Mouse (Mus musculus) fat pad, adult 2 months (tissue): ENCODE measurements at regions not wholly inside any gene's neighbourhood (a gene's known extent, or its start where the extent isn't known, plus 50 kb on each side); places are given as distances from the start of the nearest gene placed in this dataset.

ENCODE experiments used
- DNase-seq: peaks from one replicate; pipeline ENCODE4 v3.0.0-alpha.2; 2011; ENCODE audit warnings: low read depth, low spot score; ENCODE audit errors: extremely low read depth

DNA sequence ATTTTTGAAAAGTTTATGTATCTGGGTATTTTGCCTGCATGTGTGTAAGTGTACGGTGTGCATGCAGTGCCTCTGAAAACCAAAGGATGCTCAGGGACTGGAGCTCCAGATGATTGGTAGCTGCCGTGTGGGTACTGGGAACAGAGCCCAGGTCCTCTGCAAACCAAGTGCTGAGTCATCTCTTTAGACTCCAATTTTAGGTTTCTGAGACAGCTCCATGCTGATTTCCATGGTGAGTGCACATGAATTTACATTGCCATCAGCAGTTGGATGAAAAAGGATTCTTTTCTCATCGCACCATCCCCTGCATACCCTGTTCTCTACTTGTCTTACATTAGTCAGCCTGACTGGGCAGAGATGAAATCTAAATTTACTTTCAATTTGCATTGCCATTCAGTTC, 122.1 kb upstream of the Otogl start:
- DNase-seq = no peak

DNA sequence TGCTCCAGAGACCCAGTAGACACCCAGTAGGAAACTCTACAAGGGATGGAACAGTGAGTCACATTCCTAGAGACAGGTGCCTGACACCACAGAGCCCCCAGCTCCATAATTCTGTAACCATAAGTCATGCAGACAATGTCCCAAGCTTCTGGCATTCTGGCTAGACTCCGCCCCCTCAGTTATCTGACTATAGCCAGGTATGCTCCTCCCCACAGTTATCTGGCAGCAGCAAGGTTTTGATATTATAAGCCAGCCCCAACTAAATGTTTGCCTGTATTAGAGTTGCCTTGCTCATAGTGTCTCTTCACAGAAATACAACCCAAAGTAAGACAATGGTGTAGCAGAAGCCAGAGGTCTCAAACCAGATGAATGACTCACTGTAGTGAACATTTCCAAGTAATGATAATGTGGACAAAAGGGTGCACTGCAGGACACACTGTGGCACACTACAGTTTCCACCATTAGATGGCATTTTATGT, 121.4 kb upstream of the Otogl start:
- no peak for DNase-seq

DNA sequence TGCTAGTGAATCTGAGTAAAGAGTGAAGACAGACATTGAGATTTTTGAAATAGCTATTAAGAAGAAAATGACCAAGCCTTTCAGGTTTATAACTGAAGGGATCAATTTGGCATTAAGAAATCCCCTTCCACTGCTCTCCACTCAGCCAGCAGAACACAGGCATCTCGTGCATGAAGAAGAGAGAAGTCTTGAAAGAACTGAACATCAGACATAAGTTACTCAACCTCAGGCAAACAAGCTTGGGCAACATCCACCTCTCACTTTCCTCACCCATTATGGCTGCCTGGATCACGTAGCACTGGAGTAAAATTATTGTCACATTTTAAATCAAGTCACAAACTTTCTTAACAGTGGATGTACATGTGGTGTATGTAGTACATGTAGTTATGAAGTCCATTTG, 115.6 kb upstream of the Otogl start:
- DNase-seq = no peak

DNA sequence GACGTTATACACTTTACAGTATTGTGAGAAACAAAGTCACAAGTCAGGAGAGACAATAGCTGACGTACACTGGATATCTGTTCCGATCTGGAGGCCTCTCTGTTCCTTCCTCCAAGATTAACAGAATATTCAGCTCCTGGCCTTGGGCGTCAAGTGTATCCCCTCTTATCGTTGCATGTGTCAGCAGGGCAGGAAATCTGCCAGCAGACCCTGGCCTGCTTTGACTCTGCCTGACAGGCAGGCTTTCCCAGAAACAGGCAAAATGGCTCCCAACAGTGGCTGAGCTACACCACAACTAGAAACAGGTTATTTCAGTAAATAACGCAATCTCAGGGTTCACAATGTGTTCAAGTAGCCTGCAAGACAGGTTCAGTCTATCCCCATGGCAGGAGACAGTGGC, 112.3 kb upstream of the Otogl start:
- DNase-seq = no peak

DNA sequence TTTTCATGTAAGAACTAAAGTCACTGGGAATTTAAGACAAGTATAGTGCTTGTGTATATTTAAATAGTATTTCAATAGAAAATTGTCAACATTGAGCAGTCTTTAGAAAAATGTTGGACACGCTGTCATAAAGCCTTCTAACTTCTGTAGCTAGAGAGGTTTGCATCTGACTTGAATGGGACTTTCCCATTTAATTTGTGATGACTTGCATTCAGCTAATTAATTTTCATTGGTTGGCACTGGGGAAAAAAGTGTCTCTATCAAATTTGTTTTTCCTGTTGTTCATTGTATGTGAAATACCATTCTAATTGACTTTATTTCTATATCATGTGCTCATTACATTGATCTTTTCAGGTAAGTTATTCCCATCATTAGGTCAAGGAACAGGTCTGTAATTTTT, 104.6 kb upstream of the Otogl start:
- DNase-seq = no peak

DNA sequence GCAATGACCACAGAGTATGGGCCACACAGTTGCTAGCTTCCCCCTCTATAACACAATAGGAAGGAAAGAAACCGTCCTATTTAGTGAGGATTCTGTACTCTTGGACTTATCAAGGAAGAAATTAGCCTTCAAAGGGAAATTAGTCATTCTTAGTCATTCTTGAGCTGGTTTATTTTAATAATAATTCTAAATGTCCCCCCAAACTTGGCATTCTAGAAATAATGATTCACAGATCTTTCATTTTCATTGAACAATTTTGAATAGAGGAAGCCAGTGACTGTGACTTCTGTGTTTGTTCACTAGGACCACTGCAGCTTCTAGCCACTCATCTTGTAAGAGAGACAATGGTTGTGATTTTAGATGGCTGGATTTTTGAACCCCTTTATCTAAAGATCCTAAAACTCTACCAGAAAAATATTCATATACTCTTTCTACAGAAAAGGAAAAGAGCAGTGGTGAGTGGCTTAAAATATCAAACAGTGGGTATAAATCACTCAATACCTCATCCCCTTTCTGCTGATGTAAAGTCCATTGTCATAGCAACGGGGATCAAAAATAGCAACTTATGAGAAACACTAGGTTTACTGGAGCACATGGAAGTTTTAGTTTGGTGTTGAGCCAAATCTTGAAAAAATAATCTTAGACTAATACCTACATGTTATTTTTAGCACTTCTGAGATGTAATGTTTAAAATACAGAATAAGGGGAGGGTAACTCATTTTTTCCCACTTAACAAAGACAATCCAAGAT, 83.1 kb upstream of the Otogl start:
- no peak for DNase-seq

DNA sequence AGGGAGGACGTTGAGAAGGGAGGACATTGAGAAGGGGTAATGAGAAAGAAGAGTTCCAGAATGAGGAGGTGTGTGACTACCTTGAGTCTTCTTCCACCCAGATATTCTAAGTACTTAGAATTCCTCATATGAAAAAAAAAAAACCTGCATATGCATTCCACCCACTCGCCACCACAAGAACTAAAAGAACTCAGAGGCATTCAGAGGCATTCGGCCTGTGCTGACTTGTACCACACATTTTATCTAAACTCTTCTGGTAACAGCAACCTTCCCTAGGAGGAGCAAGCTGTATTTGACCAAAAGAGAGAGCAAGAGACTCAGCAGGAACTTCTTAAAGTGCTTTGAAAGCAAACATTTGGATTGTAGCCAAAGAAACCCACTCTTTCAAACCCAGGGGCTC, 80.7 kb upstream of the Otogl start:
- peak; percentile 11 for DNase-seq

DNA sequence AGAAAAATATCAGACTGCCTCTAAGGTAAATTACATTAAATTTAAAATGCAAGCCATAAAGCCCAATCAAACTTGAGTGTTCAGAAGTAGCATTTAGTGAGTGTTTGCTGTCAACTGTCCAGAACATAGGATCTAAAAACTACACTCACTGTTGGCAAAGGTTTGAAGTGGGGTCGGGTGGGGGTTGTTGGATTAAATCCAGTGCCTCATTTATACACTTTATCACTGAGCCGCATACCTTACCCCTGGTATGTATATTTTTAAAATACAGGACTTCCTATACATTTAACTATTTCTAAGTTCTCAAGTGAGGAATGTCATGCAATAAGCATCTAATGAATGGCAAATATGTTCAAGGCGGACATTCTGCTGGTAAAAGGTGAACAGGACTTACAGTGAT, 78.6 kb upstream of the Otogl start:
- no peak for DNase-seq

DNA sequence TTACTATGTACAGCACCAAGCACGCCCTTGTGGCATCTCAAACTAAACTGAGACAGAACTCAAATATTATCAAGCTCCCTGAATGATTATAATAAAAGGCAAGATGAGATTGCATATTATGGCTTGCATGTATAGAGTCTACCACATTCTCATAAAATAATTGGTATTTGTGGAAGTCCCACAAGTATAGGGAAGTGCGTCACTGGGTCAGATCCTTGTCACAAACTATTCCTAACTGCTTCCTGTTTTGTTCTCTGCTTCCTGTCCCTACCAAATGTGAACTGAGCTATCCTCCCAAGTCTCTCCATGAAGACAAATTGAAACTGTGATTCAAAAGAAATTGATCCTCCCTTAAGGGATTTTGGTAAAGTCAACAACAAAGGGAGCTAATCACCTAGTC, 78.0 kb upstream of the Otogl start:
- no peak for DNase-seq

DNA sequence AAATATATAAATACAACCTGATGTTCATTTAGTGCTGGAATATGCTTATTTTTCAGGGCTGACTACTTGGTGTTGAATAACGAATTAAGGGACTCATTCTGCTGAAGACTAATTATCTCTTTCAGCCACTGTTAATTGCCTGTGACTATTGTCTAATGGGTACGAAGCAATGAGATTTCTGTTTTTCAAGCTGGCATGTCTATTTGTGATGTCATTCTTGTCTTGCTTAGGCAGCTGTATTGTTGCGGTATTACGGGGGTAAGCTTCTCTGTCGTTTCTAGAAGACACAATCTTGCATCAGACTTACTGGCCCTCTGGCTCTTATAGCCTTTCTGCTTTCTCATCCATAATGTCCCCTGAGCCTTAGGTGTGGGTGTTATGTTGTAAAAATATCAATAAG, 70.7 kb upstream of the Otogl start:
- DNase-seq = no peak

DNA sequence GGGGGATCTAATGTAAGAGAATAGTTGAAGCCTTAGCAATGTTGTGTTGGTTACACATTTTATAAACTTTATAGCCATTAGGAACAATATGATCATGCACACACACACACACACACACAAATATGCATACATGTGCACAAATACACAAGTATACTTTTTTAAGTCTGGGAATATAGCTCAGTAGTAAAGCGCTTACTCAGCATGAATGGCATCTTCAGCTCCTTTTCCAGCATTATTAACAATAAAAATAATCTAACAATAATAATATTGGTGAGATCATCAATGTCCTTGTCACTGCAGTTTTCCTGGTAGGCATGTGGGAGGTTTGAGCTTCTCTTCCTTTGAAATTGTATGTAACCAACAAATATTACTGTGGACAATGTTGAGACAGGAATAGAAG, 70.1 kb upstream of the Otogl start:
- DNase-seq = no peak

DNA sequence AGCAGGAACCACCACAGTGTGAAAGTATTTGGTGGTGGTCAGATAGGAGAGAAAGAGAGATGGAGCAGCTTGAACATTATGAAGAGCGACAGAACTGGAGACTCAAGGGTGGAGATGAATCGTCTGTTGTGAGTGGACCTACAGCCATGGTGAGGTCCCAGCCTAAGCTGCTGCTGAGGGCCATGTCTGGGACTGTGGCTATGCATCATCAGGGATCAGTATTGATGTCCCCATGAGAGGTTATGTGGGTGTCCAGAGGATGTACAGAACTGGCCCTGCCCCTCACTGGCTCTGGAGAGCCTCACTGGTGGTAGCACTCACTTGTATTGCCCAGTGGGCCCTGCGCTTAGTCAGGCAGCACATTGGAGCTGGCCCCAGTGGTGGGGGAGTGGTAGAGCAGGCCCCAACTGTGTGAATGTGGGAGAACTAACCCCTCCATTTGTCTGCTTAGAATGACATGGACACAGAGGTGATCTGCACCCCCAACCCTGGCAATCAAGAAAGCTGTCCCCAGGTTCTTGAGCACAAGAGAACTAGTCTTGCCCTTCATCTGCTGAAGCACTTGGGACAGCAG, 64.5 kb upstream of the Otogl start:
- DNase-seq = no peak

DNA sequence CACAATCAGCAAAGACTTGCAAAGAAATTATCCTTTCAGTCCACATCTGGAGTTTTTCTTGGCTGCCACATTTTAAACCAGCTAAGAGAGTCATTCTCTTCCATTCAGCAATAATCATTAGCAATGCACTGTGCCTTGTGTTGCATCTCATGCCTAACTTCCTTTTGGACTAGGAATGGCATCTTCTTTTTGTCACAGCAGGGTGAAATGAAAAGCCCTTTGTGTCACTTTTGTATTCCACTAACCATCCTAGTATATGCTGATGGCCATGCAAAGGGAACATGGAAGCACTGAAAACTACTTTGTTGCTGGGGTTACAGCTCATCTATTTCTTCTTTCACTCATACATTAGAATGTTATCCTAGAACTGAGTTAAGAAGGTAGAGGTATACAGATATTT, 59.8 kb upstream of the Otogl start:
- no peak for DNase-seq

DNA sequence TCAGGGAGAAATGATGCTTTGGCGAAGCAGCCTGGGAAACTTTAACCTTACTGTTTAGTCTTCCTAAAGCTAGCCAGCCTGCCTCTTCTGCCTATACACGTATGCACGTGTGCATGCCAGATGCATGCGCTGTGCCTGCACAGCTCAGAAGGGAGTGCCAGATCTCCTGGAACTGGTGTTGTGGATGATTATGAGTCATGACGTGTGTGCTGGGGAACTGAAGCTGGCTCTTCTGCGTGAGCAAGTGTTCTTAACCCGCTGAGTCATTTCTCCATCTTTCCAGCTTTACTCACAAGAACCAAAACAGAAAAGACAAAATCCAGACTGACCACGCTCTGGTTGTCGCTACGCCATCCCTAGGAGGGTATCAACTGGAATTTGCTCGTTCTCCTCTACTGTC, 55.1 kb upstream of the Otogl start:
- no peak for DNase-seq

DNA sequence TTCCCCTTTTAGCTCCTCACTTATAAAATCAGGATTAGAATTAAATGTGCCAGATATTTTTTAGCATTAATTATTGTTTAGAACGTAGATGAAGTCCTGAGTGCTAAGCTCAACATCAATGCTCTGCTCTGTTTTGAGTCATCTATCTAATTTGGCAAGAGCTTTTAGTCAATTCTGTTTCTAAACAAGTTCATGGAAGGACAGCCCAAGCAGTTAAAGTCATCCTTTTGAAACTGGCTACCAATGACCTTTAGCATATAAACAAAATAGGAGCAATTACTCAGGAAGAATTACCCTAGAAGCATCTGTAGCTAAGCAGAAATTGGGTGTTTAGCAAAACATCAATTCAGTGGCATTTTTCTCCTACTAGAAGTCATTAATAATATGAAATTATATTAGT, 52.1 kb upstream of the Otogl start:
- DNase-seq = no peak

DNA sequence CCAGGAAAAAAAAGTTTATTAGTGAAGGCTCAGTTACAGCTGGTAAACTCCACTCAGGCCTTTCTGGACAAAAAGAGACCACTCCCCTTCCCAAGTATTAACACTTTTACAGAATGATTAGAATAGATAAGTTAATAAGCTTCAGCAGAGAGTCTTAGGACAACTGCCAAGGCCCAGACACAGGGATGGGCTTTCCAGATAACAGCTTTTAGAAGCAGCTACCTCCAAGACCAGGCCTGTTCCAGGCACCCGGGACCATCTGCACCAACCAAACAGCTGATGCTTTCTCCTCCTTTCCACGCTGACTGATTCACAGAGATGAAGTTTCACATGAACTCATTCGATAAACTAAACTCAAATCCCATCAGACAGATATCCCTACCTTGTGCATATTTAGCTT, 50.2 kb upstream of the Otogl start:
- DNase-seq = no peak
